Mouse (Mus musculus) MEL (cell line): ENCODE measurements around the gene Urgcp. TPM values are rescaled to one million over a fixed set of nuclear protein-coding genes. Genes with fewer than 3 reads are reported as not detected.

ENCODE experiments used
- DNase-seq: peaks from one replicate; pipeline ENCODE4 v3.0.0; 2011; ENCODE audit warnings: low read depth, low spot score
- H3K27ac ChIP-seq: 2 replicates; pipeline ENCODE4 v1.5.1; 2012; ENCODE audit warnings: low read depth, mild to moderate bottlenecking, control low read depth, low read length, moderate library complexity; ENCODE audit not compliant: control insufficient read depth
- H3K27me3 ChIP-seq, 2 experiments: fragments of 150-350 bp in 1 of 2; sonication (generic) in 1 of 2; 2 replicates each; pipeline ENCODE4 v1.6.1; 2012; ENCODE audit warnings: low read length in 2 of 2, mild to moderate bottlenecking in 2 of 2, improper control_type of control experiment in 1 of 2, moderate library complexity in 1 of 2; ENCODE audit not compliant: insufficient read depth in 2 of 2, control insufficient read depth in 1 of 2
- H3K36me3 ChIP-seq, 2 experiments: 2 replicates each; pipeline ENCODE4 v1.6.1; 2012 to 2014; ENCODE audit warnings: low read length in 2 of 2, improper control_type of control experiment in 1 of 2, inconsistent platforms in 1 of 2, mild to moderate bottlenecking in 1 of 2; ENCODE audit not compliant: insufficient read depth in 2 of 2, control insufficient read depth in 1 of 2
- H3K4me1 ChIP-seq, 2 experiments: fragments of 150-350 bp in 1 of 2; sonication (generic) in 1 of 2; 2 replicates each; pipeline ENCODE4 v1.6.1; 2012; ENCODE audit warnings: low read length in 2 of 2, improper control_type of control experiment in 1 of 2, mild to moderate bottlenecking in 1 of 2; ENCODE audit not compliant: insufficient read depth in 2 of 2, control insufficient read depth in 1 of 2
- H3K4me3 ChIP-seq, 2 experiments: fragments of 150-350 bp in 1 of 2; sonication (generic) in 1 of 2; 2 replicates each; pipeline ENCODE4 v1.5.1; 2012; ENCODE audit warnings: low read depth in 2 of 2, low read length in 2 of 2, mild to moderate bottlenecking in 2 of 2, moderate library complexity in 2 of 2, control low read depth in 1 of 2, improper control_type of control experiment in 1 of 2; ENCODE audit not compliant: control insufficient read depth in 1 of 2, insufficient read depth in 1 of 2
- H3K79me2 ChIP-seq: 2 replicates; pipeline ENCODE4 v1.6.1; 2012; ENCODE audit warnings: mild to moderate bottlenecking, low read length, moderate library complexity; ENCODE audit not compliant: control insufficient read depth, poor library complexity, insufficient read depth
- H3K9ac ChIP-seq: 2 replicates; pipeline ENCODE4 v1.6.1; 2012; ENCODE audit warnings: low read depth, mild to moderate bottlenecking, control low read depth, low read length, moderate library complexity; ENCODE audit not compliant: control insufficient read depth, poor library complexity, severe bottlenecking
- H3K9me3 ChIP-seq: fragments of 150-350 bp; sonication (generic); replicated peaks from 2 replicates; pipeline ENCODE4 v1.6.1; 2012; ENCODE audit warnings: mild to moderate bottlenecking, low read length, improper control_type of control experiment, moderate library complexity; ENCODE audit not compliant: insufficient read depth
- BHLHE40 ChIP-seq: IDR thresholded peaks from 2 replicates; pipeline ENCODE4 v1.6.1; 2012; ENCODE audit warnings: low read depth, mild to moderate bottlenecking, inconsistent platforms, low read length, improper control_type of control experiment, borderline replicate concordance
- CHD1 ChIP-seq: IDR thresholded peaks from 2 replicates; pipeline ENCODE4 v1.6.1; 2012; ENCODE audit warnings: low read depth, mild to moderate bottlenecking, inconsistent platforms, low read length, improper control_type of control experiment
- CTCF ChIP-seq, 3 experiments: IDR thresholded peaks in 2 of 3; conservative IDR thresholded peaks in 1 of 3; 2 replicates each; pipeline ENCODE4 v1.5.1; 2011 to 2012; ENCODE audit warnings: low read length in 3 of 3, low read depth in 2 of 3, mild to moderate bottlenecking in 2 of 3, improper control_type of control experiment in 1 of 3, inconsistent platforms in 1 of 3, mixed read lengths in 1 of 3, moderate library complexity in 1 of 3; ENCODE audit not compliant: control insufficient read depth in 1 of 3, insufficient read depth in 1 of 3, poor library complexity in 1 of 3, severe bottlenecking in 1 of 3
- HCFC1 ChIP-seq: IDR thresholded peaks from 2 replicates; pipeline ENCODE4 v1.6.1; 2012; ENCODE audit warnings: low read depth, mild to moderate bottlenecking, inconsistent platforms, low read length, improper control_type of control experiment, moderate library complexity
- KAT2A ChIP-seq: conservative IDR thresholded peaks from 2 replicates; pipeline ENCODE4 v1.6.1; 2012; ENCODE audit warnings: low read depth, low read length, improper control_type of control experiment, inconsistent platforms
- MAX ChIP-seq: IDR thresholded peaks from 2 replicates; pipeline ENCODE4 v1.6.1; 2011; ENCODE audit warnings: low read length, improper control_type of control experiment
- MXI1 ChIP-seq: IDR thresholded peaks from 2 replicates; pipeline ENCODE4 v1.6.1; 2011; ENCODE audit warnings: mild to moderate bottlenecking, low read depth, low read length, improper control_type of control experiment
- MYB ChIP-seq: IDR thresholded peaks from 2 replicates; pipeline ENCODE4 v1.6.1; 2011; ENCODE audit warnings: mild to moderate bottlenecking, low read depth, low read length, improper control_type of control experiment
- MYC ChIP-seq: IDR thresholded peaks from 2 replicates; pipeline ENCODE4 v1.6.1; 2011; ENCODE audit warnings: low read depth, mild to moderate bottlenecking, low read length, improper control_type of control experiment, moderate library complexity
- NELFE ChIP-seq: IDR thresholded peaks from 2 replicates; pipeline ENCODE4 v1.6.1; 2011; ENCODE audit warnings: low read depth, low read length, improper control_type of control experiment
- NRF1 ChIP-seq: IDR thresholded peaks from 2 replicates; pipeline ENCODE4 v1.6.1; 2014; ENCODE audit warnings: low read depth, mild to moderate bottlenecking, inconsistent platforms, low read length, improper control_type of control experiment, moderate library complexity; ENCODE audit not compliant: poor library complexity, insufficient read depth, severe bottlenecking
- POLR2A ChIP-seq, 2 experiments: IDR thresholded peaks; 2 replicates each; pipeline ENCODE4 v1.6.1; 2011 to 2012; ENCODE audit warnings: low read length in 2 of 2, mild to moderate bottlenecking in 2 of 2, control low read depth in 1 of 2, improper control_type of control experiment in 1 of 2, low read depth in 1 of 2, moderate library complexity in 1 of 2; ENCODE audit not compliant: control insufficient read depth in 1 of 2, insufficient read depth in 1 of 2, poor library complexity in 1 of 2
- POLR2AphosphoS5 ChIP-seq: IDR thresholded peaks from 2 replicates; pipeline ENCODE4 v1.6.1; 2012; ENCODE audit warnings: low read depth, borderline replicate concordance, mild to moderate bottlenecking, inconsistent platforms, low read length, moderate library complexity, mixed read lengths
- RAD21 ChIP-seq: IDR thresholded peaks from 2 replicates; pipeline ENCODE4 v1.6.1; 2011; ENCODE audit warnings: mild to moderate bottlenecking, low read depth, low read length, improper control_type of control experiment
- RCOR1 ChIP-seq: IDR thresholded peaks from 2 replicates; pipeline ENCODE4 v1.6.1; 2012; ENCODE audit warnings: low read depth, mild to moderate bottlenecking, inconsistent platforms, low read length, improper control_type of control experiment
- SMC3 ChIP-seq: IDR thresholded peaks from 2 replicates; pipeline ENCODE4 v1.6.1; 2011; ENCODE audit warnings: low read depth, low read length, improper control_type of control experiment
- TAL1 ChIP-seq: IDR thresholded peaks from 2 replicates; pipeline ENCODE4 v1.6.1; 2012; ENCODE audit warnings: mild to moderate bottlenecking, inconsistent platforms, low read length, moderate library complexity, mixed read lengths
- TBP ChIP-seq: IDR thresholded peaks from 2 replicates; pipeline ENCODE4 v1.8.0; 2011; ENCODE audit warnings: low read depth, low read length, improper control_type of control experiment
- TCF12 ChIP-seq: IDR thresholded peaks from 2 replicates; pipeline ENCODE4 v1.6.1; 2014; ENCODE audit warnings: low read depth, mild to moderate bottlenecking, inconsistent platforms, low read length, improper control_type of control experiment, moderate library complexity
- UBTF ChIP-seq: IDR thresholded peaks from 2 replicates; pipeline ENCODE4 v1.6.1; 2012; ENCODE audit warnings: low read depth, mild to moderate bottlenecking, inconsistent platforms, low read length, improper control_type of control experiment, moderate library complexity, borderline replicate concordance; ENCODE audit not compliant: insufficient read depth
- USF1 ChIP-seq: IDR thresholded peaks from 2 replicates; pipeline ENCODE4 v1.6.1; 2014; ENCODE audit warnings: low read depth, mild to moderate bottlenecking, inconsistent platforms, low read length, improper control_type of control experiment, moderate library complexity
- ZC3H11A ChIP-seq: IDR thresholded peaks from 2 replicates; pipeline ENCODE4 v1.6.1; 2012; ENCODE audit warnings: low read depth, mild to moderate bottlenecking, inconsistent platforms, low read length, improper control_type of control experiment
- ZKSCAN1 ChIP-seq: IDR thresholded peaks from 2 replicates; pipeline ENCODE4 v1.6.1; 2012; ENCODE audit warnings: low read depth, mild to moderate bottlenecking, inconsistent platforms, low read length, improper control_type of control experiment, moderate library complexity
- ZMIZ1 ChIP-seq: IDR thresholded peaks from 2 replicates; pipeline ENCODE4 v1.6.1; 2012; ENCODE audit warnings: low read depth, mild to moderate bottlenecking, inconsistent platforms, low read length, improper control_type of control experiment, moderate library complexity
- polyA plus RNA-seq, 2 experiments: library from polyadenylated mRNA; stranded (reverse) in 1 of 2; unstranded in 1 of 2; fragments of >175 nt in 1 of 2; fragments of >200 nt in 1 of 2; gene quantifications; 2 replicates each; pipeline versions ENCODE4 v1.2.1 to v1.2.4; 2012; ENCODE audit warnings: low replicate concordance in 2 of 2, low read depth in 1 of 2; ENCODE audit not compliant: insufficient read length in 2 of 2, insufficient read depth in 1 of 2, missing spikeins in 1 of 2
- total RNA-seq: library from RNA; depleted of rRNA; stranded (reverse); fragments of 300-350 nt; gene quantifications from 2 replicates; pipeline ENCODE4 v1.2.3, GENCODE M21; 2012

Urgcp gene
- total and polyA plus RNA-seq, 3 experiments = 19.5 to 34.9 (median 29.2) TPM

- Histone ChIP-seq H3K4me3 (no peak overlapping the region), H3K27me3 (no peaks in the 10 kb centered on the region), H3K9me3 (no peaks in the 10 kb centered on the region), H3K4me1 (peaks cover 0 to 18% of the 10 kb centered on the region in 2 experiments; a peak in 2 of 4 replicates), H3K27ac (no peak overlapping the region), H3K36me3 (peaks cover 3 to 19% of the 10 kb centered on the region in 2 experiments), H3K9ac (no peak overlapping the region), H3K79me2 (peaks cover 21% of the 10 kb centered on the region)
- TF ChIP-seq MXI1 (no peak), SMC3 (no peak)
- no peak for DNase-seq
Measured at GRCm38 (mm10) chr11:5790431-5790830, 28.3 kb upstream of the Urgcp start.

- peaks cover 0 to 18% of the 10 kb centered on the region in 2 experiments; a peak in 2 of 4 replicates for H3K4me1 ChIP-seq
- H3K9ac ChIP-seq = peak overlapping the region; percentile 40
- TF ChIP-seq NELFE (peak; percentile 9; the same call in 1 of the 2 replicates), USF1 (no peak), POLR2A (IDR thresholded peaks at IDR 0.05; ENCODE audit: control insufficient read depth in 1 of 2, insufficient read depth in 1 of 2, low read depth in 1 of 2, low read length in 2 of 2, poor library complexity in 1 of 2) (no peak), RCOR1 (no peak), MAX (no peak), MYC (no peak), NRF1 (no peak), RAD21 (no peak), UBTF (no peak)
- TF ChIP-seq, all 39 proteins: peak for 1
- peaks cover 2 to 19% of the 10 kb centered on the region in 2 experiments for H3K36me3 ChIP-seq
- H3K79me2 ChIP-seq = peaks cover 21% of the 10 kb centered on the region
- no peaks in the 10 kb centered on the region for H3K27me3 ChIP-seq
- no peak for DNase-seq
- H3K9me3 ChIP-seq = no peaks in the 10 kb centered on the region
- peak overlapping the region; percentile 25 for H3K27ac ChIP-seq
- peak overlapping the region; percentile 38 to 93 for H3K4me3 ChIP-seq
Measured at GRCm38 (mm10) chr11:5789754-5790333, 27.7 kb upstream of the Urgcp start.

- peak overlapping the region; percentile 38 to 93 for H3K4me3 ChIP-seq
- no peaks in the 10 kb centered on the region for H3K27me3 ChIP-seq
- H3K9ac ChIP-seq = peak overlapping the region; percentile 91
- peaks cover 21% of the 10 kb centered on the region for H3K79me2 ChIP-seq
- H3K36me3 ChIP-seq = peaks cover 0 to 19% of the 10 kb centered on the region in 2 experiments; a peak in 2 of 4 replicates
- no peaks in the 10 kb centered on the region for H3K9me3 ChIP-seq
- H3K4me1 ChIP-seq = peaks cover 0 to 18% of the 10 kb centered on the region in 2 experiments; a peak in 2 of 4 replicates
- peak overlapping the region; percentile 86 for H3K27ac ChIP-seq
- peak; percentile 92 for DNase-seq
- TF ChIP-seq TCF12 (no peak), KAT2A (no peak), ZKSCAN1 (no peak), MYB (no peak), ZC3H11A (no peak; the same call in 1 of the 2 replicates), ZMIZ1 (no peak), CTCF (IDR thresholded peaks at IDR 0.05 in 2 of 3, conservative IDR thresholded peaks at IDR 0.05 in 1 of 3; ENCODE audit: control insufficient read depth in 1 of 3, insufficient read depth in 1 of 3, low read depth in 2 of 3, low read length in 3 of 3, poor library complexity in 1 of 3, severe bottlenecking in 1 of 3) (peak; percentile 72 to 85 (median 84)), TBP (0 out of 2 replicates have a peak, but pooled peaks have one; percentile 44), NELFE (no peak), BHLHE40 (no peak), CHD1 (no peak), RCOR1 (no peak), RAD21 (peak; percentile 31), POLR2AphosphoS5 (no peak), NRF1 (no peak), TAL1 (no peak), HCFC1 (peak; percentile 73)
Measured at GRCm38 (mm10) chr11:5789071-5789753, 27.0 kb upstream of the Urgcp start.
